Mouse (Mus musculus) kidney, adult 18-20 months (tissue): ENCODE measurements around the gene Krt18.
"Not testable (repeated sequence)": the region's sequence is repeated elsewhere in the genome, so short reads cannot be mapped to it uniquely, and the experiment has no call there.

Source experiments
- DNase-seq: peaks from one replicate; pipeline ENCODE4 v3.0.0; 2021

Krt18 gene

DNA sequence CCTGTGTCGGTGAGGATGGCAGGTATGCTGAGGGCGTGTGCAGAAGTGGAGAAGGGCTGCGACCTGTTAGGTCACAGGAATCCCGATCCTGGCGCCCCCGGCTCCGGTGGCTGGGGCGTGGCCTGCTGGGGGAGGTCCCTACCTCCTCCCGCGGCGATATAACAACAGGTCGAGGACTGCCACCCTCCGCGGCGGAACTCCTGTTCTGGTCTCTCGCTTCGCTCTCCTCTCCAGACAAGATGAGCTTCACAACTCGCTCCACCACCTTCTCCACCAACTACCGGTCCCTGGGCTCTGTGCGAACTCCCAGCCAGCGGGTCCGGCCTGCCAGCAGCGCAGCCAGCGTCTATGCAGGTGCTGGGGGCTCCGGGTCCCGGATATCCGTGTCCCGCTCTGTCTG, at the start of gene Krt18:
Gene Krt18 (plus strand): TSS at position 141 of the 400 bp plus-strand sequence.
- DNase-seq, result peak; percentile 44

DNA sequence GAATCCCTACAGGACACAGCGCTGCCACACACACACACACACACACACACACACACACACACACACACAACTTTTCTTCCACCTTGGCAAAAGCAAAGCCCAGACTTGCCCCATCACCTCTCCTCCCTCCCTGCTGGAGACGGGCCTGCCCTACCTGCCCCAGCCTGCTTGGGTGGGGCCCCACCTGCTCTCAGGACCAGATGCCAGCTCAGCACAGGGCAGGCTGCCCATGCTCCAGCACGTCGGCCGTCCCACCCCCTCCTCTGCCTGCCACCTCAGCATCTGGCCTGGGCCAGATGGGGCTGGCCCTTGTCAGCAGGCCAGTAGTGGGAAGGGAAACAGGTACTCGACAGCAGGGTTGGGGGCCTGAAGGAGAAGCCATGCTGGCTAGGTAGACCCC, 47.1 kb upstream of the Krt18 start:
- peak; percentile 82 for DNase-seq

DNA sequence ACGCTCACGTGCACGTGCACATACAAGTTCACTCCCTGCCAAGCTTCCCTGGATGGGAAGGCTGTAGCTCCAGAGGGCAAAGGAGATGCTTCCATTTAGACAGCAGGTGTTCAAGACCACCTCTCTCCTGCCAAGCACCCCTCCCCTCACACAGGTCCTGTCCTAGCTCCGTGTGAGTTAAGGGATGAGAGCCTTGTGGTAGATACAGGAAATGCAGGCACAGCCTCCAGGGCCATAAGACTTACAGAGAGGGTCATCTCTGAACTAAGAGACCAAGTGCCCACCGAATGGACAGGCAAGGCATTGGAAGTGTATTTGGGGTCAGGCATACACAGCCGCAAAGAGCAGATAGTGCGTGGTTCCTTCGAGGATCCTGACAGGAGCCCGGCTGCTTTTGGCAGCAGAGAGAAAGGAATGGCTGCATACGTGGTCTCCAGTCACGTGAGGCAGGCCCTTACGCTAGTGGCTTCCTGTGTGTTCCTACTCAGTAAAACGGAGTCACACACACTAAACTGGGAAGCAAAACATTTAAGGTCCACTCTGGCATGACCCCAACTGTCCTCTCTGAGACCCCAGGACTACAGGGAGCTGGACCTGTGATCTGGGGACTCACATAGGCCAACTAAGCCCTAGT, 44.5 kb upstream of the Krt18 start:
- DNase-seq, result no peak

DNA sequence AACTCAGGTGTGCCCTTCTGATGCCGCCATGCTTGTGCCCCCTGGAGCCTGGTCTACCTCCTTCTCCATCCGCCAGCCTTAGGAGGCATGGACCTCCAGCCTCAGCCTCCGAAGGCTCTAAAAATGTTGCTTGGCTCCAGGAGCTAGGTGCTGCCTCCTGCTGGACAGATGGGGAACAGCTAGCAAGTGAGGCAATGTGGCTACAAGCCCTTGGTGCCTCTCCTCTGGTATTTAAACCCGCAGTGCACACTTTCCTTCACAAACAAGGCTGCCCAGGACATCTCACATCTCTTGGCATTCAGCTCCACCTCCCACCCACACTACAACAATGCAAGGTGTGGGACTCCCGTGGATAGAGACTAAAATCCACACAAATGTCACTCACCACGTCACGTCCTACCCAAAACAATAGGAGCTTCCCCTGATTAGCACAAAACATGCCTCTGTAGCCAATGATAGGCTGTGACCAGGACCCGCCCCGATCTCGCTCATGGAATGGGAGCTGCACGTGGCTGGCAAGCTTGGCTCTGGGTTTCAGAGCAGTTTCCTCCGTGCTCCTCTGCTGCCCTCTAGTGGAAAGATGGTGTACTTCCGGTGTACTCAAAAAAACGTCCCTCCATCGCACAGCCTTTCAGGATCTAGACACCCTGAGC, 43.9 kb upstream of the Krt18 start:
- peak; percentile 91 for DNase-seq

DNA sequence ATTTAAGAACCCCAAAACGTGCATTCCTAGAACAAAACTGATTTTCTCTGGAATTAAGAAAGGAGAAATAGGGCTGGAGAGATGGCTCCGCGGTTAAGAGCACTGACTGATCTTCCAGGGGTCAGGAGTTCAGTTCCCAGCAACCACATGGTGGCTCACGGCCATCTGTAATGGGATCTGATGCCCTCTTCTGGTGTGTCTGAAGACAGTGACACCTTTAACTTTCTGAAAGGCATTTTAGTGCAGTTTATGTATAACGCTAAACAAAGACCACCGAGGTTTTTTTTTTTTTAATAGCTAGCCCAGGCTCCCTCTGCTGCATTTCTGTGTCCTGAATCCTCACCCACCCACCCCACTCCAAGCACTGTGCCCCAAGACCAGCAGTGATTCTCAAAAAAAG, 43.2 kb upstream of the Krt18 start:
- no peak for DNase-seq

DNA sequence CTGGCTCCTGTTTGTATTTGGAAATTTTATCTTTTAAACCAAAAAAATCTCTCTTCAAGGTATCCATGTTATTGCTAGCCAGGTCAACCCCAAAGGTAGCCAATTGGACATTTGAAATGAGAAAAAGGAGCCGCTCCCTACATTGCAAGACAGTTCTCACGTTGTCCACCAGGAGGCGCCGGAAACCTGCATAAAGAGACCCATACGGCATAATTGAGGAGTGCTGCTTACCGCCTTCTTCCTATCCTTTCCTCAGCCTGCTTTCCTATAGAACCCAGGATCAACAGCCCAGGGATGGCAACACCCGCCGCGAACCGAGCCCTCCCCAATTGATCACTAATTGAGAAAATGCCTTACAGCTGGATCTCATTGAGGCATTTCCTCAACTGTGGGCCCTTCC, 39.9 kb upstream of the Krt18 start:
- peak; percentile 90 for DNase-seq

DNA sequence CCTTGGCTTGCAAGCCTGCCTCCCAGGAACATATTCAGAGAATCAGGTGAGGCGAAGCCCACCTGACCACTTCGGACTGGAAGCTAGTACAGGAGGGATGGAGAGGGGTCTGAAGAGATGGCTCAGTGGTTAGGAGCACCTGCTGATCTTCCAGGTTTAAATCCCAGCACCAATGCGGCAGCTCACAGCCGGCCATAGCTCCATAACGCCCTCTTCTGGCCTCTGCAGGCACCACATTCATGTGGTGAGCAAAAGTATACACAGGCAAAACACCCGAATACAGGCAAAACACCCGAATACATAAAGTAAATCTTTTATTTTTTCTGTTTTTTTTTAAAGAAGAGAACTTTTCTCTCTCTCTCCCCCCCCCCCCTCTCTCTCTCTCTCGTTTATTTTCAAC, 39.3 kb upstream of the Krt18 start:
- no peak for DNase-seq

DNA sequence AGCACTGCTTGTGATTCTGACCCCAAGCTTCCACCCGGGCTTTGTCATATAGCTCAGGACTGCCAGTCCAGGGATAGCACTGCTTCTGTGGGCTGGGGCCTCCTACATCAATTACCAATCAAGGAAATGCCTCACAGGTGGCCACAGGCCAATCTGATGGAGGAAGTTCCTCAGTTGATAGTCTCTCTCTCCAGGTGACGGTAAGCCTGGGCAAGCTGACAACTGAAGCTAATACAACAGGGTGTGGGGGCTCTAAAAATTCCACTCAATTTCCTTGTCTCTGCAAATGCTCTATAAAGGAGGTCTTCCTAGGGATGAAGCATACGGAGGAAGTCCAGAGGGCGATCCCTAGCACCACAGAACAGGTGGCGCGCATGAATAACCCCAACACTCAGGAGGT, 37.0 kb upstream of the Krt18 start:
- no peak for DNase-seq

DNA sequence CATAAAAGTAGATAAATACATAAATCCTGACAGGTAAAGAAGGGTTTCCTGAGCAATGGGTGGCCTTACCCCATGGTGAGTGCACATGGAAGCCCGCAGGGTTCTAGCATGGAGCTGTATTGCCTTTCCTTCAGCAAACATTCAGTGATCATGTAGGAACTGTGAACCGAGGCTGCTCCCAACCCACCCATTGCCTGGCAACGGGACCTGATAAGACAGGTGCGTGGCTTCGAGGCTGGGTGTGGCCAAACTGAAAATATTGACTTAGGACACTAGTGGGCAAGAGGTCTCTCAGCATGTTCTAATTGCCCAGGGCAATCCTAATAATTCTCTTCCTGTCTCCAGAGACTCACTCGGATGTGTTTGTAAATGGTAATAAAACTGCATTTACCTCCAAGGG, 33.6 kb upstream of the Krt18 start:
- no peak for DNase-seq

DNA sequence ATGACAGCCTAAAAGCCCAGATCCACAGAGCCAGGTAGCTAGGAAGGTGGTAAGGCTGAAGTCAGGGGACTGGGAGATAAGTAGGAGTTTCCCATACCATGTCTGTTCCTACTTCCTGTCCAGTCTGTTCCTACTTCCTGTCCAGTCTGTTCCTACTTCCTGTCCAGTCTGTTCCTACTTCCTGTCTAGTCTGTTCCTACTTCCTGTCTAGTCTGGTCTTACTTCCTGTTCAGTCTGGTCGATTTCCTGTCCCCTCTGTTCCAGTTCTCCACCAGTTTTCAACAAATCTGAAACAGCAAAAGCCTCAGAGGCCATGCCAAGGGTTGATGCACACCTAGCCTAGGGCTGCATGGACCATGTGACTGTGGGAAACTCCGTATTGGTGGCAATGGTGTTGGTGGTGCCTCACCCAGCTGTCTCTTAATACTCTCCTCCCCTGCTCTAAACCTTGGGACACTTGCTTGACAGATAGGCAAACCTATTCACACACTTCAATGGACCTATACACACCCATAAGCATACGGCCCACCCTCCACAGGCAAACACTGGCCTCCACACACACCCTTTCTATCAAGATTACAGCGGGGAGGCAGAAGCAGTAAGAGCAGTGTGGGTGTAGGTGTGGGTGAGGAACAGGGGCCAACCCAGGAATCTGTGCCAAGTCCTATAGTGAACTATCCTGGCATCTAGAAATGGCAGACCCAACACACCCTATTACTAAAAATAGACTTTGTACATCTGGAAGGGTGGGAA, 32.3 kb upstream of the Krt18 start:
- DNase-seq, result no peak

DNA sequence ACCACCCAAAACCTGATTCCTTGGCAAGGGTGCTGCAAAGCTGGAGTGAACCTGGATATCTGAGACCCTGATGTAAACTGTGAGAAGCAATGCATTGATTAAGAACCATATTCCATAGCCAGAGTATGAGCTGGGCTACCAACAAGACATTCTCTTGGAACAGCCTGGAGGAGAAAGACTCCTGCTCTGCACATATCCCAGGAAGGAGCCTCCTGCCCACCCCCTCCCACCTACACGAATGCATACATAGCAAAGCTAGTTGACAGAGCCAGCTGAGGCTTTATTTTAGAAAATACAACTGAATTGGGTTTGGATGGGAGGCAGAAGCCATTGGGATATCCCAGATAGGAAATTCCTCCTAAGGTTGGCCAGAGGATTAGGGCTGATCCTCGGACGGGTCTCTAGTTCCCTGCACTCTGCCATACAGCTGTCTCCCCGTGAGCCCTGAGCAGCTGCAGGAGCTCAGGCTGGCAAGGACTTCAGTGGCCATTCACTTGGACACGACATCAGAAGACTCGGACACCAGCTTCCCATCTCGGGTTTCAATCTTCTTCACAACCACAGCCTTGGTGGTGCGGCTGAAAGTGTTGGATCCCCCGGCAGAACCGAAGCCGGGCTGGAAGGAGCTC, 31.4 kb upstream of the Krt18 start:
- not testable (repeated sequence) for DNase-seq

DNA sequence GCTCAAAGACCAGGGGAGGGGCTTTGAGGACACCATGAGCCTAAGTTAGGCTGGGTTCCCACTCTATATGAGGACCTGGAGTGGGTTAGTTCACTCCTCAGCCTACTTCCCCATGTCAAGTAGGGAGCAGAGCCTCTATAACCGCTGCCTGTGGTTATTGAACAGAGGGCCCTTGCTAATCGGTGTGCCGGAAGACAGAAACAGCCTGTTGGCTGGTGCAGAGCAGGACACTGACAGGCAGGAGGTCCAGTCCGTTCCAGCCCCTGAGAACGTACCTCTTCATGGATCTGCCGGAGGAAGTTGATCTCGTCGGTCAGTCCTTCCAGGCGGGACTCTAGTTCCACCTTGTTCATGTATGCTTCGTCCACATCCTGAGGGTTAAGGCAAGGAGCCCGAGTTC, 28.8 kb upstream of the Krt18 start:
- no peak for DNase-seq

DNA sequence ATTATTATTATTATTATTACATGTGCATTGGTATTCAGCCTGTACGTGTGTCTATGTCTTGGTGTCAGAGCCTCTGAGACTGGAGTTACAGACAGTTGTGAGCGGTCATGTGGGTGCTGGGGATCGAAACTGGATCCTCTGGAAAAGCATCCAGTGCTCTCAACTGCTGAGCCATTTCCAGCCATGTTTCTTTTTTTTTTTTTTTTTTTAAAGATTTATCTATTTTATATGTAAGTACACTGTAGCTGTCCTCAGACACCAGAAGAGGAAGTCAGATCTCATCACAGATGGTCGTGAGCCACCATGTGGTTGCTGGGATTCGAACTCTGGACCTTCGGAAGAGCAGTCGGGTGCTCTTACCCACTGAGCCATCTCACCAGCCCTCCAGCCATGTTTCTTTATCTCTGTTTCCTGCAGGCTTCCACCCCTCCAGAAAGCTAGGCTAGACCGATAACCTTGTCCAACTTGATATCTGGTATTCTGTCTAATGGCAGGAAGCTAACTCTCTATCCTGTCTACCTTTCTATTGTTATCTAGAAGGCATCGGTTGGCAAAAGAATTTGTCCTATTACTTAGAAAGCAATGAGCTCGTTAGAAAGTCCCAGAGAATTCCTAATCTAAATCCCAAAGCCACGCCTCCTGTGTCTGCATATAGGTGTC, 28.2 kb upstream of the Krt18 start:
- DNase-seq, result no peak

DNA sequence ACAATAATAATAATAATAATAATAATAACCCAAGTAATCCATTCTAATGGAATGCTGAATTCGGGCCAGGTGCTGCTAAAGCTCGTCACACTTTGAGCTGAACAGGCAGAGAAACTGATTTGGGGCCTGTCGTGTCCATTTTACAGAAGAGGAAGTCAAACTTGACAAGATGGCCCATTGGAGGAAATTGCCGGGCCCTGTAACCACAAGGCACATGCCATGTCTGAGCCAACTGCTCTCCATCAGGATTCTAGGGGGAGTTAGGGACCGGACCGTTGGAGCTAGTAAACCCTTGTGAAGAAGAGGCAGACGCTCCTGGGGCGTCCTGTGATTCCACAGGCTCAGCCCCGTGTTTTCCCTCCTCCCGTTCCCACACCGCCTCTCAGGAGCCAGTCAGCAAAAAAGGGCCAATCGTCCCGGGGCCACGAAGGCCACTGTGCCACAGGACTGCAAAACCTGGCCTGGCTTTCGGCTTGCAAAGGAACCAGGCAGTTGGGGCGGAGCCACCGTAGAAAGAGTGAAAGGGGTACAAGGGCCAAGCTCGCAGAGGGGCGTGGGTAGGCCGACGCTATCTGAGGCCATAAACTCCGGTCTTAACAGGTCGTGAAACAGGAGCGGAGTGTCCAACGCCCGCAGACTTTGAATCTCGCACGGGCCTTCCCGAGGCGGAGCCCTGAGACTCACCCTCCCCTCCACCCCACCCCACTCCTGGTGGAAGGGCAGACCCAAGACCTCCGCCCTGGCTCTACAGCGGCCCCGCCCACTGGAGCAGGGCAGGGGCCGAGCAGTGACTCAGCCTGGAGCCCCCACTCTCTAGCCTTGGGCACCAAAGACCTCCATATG, 25.1 kb upstream of the Krt18 start:
- peak; percentile 80 for DNase-seq

DNA sequence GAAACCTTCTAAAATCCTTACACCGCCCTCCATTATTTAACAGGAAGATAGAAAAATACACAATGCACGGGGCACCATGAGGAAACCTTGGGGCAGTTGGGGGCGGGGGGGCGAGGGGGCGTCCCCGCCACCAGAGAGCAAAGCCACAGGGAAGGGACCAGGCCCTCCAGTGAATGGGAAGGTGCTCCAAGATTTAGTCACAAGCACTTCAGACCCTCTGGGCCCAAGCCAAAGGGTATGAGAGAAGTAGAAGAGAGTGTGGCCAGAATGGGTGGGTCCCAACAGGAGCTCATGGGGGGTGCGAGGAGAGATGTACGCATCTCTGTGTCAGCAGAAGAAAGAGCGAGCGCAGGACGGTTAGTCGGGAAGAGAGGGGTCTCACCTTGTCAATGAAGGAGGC, 24.5 kb upstream of the Krt18 start:
- no peak for DNase-seq

DNA sequence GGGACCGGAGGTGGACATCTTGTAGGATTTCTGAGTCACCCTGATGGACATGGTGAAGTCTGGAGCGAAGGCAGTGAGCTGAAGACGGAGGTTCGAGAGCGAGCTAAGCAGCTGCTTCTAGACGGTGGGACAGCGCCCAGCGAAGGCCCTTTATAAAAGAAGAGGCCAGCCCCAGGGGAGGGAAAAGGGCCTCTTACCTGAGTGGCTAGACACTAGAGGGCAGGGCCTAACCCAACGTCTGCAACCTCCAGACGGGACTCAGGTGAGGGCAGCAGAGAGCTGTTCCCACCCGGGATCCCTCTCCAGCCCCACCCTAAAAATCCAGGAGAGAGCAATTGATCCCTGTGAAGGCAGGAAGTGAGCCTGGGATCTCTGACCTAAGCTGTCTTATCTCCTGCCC, 23.8 kb upstream of the Krt18 start, which contains the start of gene Krt8:
Gene Krt8 (minus strand): TSS at position 294 of the 400 bp plus-strand sequence.
- DNase-seq, result peak; percentile 74

DNA sequence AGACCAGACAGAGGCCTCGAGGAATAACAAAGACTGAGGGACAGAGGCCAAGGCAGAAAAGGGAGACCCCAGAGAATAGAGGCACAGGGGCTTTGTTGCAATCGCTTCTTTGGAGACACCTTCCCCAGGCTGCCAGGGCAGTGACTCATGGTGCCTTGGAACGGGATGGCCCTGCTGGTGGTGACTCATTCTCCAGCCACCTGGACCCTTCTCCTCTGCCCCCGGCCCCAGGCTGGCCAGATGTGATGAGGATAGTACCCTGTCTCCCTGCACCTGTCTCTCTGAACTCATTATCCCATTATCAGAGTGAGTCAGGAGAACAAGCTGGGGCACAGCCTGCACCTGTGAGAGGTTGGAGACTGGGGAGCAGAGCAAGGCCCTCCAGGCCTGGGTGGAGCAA, 22.7 kb upstream of the Krt18 start:
- no peak for DNase-seq

DNA sequence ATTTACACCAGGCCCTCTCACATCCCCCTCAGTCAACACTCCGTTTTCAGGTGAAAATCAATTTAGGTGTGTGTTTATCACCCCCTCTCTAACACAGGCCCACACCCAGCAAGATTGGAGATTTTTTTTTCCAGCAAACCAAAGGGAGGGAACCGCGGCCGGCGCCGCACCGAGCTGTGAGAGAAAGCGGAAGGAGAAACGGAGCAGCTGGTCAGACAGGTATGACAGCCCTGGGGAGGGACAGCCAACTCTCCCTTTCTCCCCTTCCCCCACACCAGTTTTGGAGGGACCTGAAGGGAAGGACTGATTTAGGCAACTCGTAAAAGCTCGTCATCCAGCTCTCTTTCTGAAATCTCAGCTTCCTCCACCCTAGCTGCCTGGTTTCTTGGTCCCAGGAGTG, 21.7 kb upstream of the Krt18 start:
- peak; percentile 35 for DNase-seq

DNA sequence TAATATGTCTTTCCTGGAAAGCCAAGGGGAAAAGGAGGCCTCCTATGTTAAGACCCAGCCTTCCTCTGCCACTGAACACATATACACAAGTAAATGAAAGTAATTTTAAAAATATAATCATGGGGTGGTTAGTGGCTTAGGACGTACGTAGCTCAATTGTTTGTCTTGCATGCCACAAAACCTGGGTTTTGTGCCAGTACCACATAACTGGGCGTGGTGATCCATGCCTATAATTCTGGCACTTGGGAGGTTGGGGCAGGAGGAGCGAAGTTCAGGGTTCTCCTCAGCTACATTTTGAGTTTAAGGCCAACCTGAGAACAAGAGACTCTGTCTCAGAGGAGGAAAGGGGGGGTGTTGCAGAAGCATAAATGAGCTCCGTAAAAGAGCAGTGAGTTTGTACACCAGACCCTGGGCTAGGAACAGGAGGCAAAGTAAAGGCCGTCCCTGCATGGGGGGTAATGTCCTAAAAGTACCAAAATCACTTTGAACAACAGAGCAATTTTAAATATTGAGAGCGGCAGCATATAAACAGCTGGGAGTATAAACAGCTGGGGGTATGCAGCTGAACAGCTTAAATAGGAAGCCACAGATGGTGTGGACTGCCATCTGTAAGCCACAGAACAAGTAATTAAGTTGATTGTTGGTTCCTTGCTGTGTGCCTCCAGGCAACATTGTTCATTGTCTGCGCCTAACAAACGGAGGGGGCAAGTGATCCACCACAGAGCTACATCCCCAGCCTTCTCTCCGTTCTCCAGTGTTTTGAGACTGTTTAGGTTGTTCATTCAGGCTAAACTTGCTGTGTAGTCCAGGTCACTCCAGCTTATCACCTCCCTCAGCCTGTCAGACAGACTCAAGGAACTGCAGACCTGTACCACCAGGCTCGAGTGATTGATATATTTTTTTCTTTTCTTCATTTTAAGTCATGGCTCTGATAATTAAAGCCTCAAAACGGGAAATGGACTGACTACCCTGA, 20.6 kb upstream of the Krt18 start:
- peak; percentile 8 for DNase-seq

DNA sequence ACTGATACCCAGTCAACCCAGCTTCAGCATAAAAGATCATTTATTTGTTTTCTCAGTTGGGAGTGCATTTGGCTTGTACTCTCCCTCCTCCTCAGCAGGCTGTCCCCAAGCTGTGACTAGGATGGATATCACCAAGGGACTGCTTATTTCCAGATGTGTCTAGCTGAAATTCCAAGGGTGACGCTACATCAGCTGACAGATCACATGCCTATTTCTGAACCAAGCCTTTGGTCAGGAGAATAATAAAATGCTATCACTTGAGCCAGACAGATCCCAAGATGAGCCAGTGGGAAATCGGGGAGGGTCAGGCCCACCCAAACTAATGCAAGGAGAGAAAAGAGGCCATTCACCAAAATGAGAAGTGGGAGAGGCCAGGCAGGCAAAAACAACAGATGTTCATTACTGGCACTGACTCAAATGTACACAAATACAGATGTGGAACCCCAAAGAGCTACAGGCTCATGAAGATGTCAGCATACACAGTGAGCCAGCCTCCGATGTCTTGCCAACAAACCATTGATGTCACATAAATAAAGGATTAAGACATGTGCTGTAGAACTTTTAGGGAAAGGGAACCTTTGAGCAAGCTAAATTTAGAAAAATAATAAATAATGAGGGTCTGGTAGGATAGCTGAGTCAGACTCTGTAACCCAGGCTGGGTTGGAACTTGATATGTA, 17.3 kb upstream of the Krt18 start:
- DNase-seq, result no peak
